Mouse (Mus musculus) testis, postnatal 10 days (tissue): Measurements from ENCODE around the gene Olfr108.

Source experiments
- DNase-seq: peaks from one replicate; pipeline ENCODE4 v3.0.0; 2021; ENCODE audit warnings: low spot score

The Olfr108 gene

DNA sequence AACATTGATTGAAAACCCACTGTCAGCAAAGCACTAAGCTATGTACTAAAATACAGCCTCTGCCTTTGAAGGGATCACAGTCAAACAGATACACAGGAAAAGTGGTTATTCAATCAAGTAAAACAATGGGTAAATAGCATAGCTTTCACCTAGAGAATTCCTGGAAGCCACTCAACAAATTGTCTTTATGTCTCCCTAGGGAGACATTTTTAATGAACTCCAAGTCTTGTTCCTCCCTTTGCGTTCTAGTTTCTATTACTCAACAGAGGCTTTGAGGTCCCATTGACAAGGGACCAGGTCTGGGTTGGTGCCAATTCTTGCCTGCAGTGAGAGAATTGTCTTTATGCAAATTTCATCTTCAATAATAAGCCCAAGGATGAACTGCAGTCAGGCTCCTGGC lies at the start of gene Olfr108:
Olfr108 (plus strand) TSS at position 301 of the 400 bp plus-strand sequence.
- DNase-seq = no peak

DNA sequence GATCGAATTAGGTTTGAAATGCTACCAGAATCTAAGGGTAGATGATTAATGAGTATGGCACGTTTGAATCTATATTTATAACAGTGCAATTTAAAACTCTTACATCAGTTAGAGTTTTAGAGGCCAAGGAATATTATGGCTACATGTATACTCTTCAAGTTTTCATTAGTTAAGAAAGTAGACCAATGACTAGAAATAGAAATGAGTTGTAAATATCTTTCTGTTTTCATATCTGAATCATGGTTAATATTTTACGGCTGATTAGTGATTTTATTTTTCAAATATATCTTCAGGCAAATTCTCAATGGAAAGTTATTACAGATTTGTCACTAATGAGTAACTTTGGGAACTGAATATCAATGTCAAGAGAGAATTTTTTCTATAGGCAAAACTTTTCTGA lies 46.4 kb upstream of the Olfr108 start, which contains the start of gene Olfr107:
Olfr107 (plus strand) TSS at position 301 of the 400 bp plus-strand sequence.
- DNase-seq = no peak

DNA sequence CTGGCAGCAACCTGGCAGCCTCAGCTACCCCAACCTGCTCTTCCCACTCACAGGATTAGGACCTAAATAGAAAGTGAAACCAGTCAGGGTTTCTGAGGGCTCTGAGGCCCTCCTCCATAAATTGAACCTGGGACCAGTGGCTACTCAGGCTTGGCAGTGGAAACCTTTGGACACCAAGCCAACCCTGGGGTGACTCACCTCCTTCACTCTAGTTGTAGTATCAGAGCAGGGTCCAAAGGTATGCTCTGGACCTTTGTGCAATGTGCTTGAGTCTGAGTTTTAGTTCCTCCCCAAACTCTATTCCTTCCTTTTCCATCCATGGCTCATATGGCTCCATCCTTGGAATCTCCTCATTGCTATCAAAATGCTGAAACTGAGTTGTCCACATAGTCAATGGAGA lies 31.9 kb upstream of the Olfr108 start:
- no peak for DNase-seq

DNA sequence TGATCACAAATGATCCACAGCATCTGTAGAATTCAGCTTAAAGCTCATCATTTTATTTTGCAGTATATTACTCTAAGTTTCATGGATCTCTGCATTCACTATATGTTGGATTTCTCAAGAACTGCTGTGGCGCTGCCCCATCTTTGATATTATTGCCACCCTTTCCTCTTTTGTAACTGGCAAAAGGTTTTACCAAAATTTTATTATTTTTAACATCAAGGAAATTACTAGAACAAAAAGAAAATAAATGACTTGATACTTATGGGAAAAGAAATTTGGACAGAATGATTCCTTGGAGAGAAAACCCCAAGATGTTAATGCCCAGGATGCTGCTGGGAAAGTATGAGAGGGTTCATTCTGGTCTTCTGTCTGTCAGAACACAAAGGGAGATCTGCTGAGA lies 13.3 kb downstream of the Olfr108 start, which contains the start of gene Olfr109:
Olfr109 (plus strand) TSS at position 301 of the 400 bp plus-strand sequence.
- no peak for DNase-seq

DNA sequence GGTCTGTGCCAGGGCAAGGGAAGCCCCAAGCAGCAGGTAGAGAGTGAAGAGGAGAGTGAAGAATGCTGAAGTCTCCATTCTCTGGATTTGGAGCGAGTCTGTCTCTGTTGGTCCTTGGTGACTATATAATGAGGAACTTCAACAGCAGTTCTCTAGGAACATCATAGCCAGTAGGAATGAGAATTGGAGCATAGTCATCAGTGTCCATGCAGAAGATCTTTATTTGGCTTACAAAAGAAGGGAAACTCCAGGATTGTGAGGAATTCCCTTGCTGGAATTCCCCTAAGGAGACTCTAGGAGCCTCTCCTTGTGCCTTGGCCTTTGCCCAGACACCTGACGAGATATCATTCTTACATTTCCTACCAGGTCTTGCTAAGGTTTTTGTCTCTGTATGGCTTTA lies 38.2 kb downstream of the Olfr108 start, which contains the start of gene H2-M2:
H2-M2 (minus strand) TSS at position 101 of the 400 bp plus-strand sequence.
- no peak for DNase-seq

DNA sequence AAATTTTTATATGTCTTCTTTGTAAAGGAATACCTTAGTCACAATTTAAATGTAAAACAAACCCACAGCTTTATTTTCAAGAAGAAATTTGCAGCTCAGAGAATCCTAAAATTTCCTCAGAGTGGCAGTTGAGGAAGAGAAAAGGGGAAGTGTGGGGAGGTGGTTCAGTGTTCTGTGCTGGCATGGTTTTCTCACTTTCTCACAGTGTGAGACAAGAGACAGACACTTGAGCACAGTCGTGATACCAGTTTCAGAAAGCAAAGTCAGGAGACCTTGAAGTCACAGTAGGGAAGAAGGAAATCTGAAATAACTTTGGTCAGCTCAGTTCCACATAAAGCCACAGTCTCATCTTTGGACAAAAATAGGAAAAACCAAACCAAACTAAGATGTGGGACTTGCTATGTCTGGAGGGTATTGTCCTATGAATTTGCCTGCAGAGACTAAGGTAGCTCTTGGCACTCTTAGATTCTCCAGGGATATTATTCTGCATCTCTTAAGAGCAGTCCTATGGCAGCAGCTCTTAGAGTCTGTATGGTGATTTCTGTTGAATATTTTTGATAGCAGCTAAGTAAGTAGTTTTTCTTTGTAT lies 46.7 kb downstream of the Olfr108 start, which contains the start of gene Olfr110:
Olfr110 (plus strand) TSS at position 539 of the 589 bp plus-strand sequence.
- DNase-seq = no peak
